Mouse (Mus musculus): ENCODE data around the gene Aldob. TPM values are rescaled to one million over a fixed set of nuclear protein-coding genes. Genes with fewer than 3 reads are reported as not detected.

Aldob gene
- not detected in 2 replicates for polyA plus RNA-seq (2012; ENCODE audit: insufficient read depth, insufficient read length, missing spikeins)

DNA sequence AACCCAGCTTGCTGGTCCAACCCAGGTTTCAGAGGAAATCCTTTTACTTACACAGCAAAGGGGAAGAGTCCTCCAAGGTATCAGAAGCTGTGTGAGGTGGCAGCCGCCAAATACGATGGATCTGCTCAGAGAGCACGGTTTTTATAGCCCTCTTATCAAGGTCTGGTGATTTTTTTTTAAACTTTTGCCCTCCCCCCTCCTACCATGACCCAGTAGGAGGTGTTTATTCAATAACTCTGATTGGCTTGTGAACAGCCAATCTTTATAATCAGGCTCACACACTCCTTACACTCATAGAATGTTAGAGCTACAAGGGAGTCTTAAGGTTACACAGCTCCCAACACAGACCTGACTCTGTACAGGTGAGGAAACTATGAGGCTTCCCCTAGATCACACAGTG, at the start of gene Aldob:
Gene Aldob (minus strand): TSS at position 164 of the 400 bp plus-strand sequence.
- Histone ChIP-seq H3K27ac (ENCODE audit: insufficient read depth, low read depth, low read length) (no peak within 1 kb of the TSS), H3K4me1 (ENCODE audit: control insufficient read depth, insufficient read depth, low read length) (no peaks in the 10 kb centered on the region), H3K4me3 (ENCODE audit: insufficient read depth, low read length) (no peak within 1 kb of the TSS)
- no peak for TF ChIP-seq CTCF (IDR thresholded peaks at IDR 0.05; ENCODE audit: low read depth, low read length)
- no peak for TF ChIP-seq POLR2A (IDR thresholded peaks at IDR 0.05; ENCODE audit: borderline replicate concordance, low read depth, low read length)

DNA sequence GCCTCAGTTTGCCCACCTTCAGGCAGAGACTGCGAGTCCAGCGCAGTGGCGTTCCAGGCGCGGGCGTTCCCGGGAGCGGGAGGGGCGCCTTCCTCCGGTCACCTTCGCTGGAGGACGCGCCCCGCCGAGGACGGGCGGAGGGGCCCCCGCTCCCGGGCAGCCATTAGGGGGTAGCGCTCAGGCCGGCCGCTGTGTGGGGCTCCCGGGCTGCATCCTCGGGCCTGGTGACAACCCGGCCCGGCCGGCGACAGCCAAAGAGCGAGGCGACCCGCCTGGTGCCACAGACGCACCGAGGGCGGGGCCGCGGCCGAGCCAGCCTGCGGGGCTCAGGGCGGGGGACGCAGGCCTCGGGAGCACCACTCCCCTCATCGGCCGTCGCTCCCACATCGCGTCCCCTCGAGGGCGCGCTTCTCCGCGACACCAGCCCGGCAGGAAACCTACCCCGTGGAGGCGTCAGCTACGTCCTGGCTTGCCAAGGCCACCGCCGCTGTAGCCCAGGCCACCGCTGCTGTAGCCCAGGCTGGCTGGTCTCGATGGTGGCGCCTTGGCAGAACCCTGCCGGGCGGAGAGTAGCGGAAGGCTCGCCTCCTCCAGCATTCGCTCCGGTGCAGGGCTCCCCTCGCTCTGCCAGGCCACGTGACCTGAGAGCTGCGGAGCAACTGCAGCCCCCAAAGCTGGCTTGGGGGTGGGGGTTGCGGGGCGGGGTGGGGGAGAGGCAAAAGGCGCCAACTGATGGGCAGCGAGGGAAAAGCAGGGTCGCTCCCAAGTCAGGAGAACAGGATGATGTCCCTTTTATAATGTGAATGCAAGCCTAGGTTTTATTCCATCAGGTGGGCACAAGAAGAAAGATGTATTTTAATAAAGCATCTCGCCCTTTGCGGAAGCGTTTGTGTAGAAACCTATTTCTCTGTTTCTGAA, 48.1 kb upstream of the Aldob start, which contains the start of gene Tmem246:
Gene Tmem246 (minus strand): TSS at position 694 of the 918 bp plus-strand sequence.
- Histone ChIP-seq H3K27ac (ENCODE audit: insufficient read depth, low read depth, low read length) (no peak within 1 kb of the TSS), H3K4me3 (ENCODE audit: insufficient read depth, low read length) (peak within 1 kb of the TSS; percentile 57), H3K4me1 (ENCODE audit: control insufficient read depth, insufficient read depth, low read length) (peaks cover 7% of the 10 kb centered on the region)
- TF ChIP-seq CTCF (IDR thresholded peaks at IDR 0.05; ENCODE audit: low read depth, low read length) = no peak
- TF ChIP-seq POLR2A (IDR thresholded peaks at IDR 0.05; ENCODE audit: borderline replicate concordance, low read depth, low read length) = no peak

DNA sequence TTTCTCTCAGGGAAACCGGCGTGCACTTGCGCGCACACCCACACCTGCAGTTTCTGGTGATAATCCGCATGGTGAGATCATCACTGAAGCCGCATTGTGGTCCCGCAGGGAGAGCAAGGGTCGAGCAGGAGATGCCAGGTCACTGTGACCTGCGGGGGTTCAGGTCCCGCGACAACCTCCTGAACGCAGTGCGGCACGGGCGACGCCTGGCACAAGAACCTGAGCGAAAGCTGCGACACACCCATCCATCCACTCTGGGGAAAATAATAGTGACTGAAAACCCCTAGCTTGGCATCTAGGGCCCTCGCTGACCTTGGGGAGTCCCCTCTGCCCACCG, 47.5 kb upstream of the Aldob start:
- Histone ChIP-seq H3K4me3 (ENCODE audit: insufficient read depth, low read length) (peak overlapping the region; percentile 57), H3K27ac (ENCODE audit: insufficient read depth, low read depth, low read length) (no peak overlapping the region), H3K4me1 (ENCODE audit: control insufficient read depth, insufficient read depth, low read length) (peaks cover 7% of the 10 kb centered on the region)
- 0 out of 2 replicates have a peak, but pooled peaks have one; percentile 8 for TF ChIP-seq CTCF (IDR thresholded peaks at IDR 0.05; ENCODE audit: low read depth, low read length)
- no peak for TF ChIP-seq POLR2A (IDR thresholded peaks at IDR 0.05; ENCODE audit: borderline replicate concordance, low read depth, low read length)

DNA sequence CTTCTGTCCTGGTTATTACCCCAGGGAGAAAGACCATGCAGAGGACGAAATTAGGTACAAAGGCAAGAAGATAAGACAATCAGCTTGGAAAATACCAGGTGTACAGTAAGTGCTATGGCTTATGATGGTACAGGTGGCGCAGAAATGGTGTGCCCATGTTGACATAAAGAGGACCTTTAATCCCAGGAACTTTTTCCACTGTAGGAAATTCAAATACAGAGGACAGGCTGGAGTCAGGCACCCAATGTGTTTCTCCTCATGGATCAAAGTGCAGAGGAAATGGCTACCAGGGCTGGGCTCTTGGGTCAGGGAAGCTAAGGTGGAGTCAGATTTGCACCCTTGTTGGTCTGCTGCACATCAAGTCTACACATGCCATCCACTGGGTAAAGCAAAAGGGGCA, 40.8 kb upstream of the Aldob start:
- TF ChIP-seq CTCF (IDR thresholded peaks at IDR 0.05; ENCODE audit: low read depth, low read length) (no peak), POLR2A (IDR thresholded peaks at IDR 0.05; ENCODE audit: borderline replicate concordance, low read depth, low read length) (no peak)
- H3K4me3 ChIP-seq (ENCODE audit: insufficient read depth, low read length) = no peak overlapping the region
- no peak overlapping the region for H3K27ac ChIP-seq (ENCODE audit: insufficient read depth, low read depth, low read length)
- no peaks in the 10 kb centered on the region for H3K4me1 ChIP-seq (ENCODE audit: control insufficient read depth, insufficient read depth, low read length)

DNA sequence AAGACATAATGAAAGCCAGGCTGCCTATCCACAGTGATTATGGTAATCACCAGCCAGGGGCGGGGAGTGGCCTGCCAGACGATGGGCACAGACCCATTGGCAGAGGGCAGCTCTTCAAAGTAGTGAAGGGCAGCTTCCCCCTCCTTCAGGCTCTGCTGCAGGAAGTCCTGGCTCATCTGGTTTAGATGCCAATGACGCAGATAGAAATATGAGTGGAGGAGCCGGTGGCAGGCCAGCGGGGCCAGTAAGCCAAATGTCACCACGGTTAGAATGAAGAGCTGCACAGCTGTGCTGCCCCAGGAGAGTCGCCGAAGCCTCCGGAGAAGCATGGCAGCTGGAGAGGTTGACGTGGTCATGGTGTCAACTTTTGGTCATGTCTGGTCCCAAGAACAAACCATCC, 37.5 kb upstream of the Aldob start:
- H3K4me3 ChIP-seq (ENCODE audit: insufficient read depth, low read length) = no peak overlapping the region
- H3K27ac ChIP-seq (ENCODE audit: insufficient read depth, low read depth, low read length) = no peak overlapping the region
- peaks cover 2% of the 10 kb centered on the region; the same call in 1 of the 2 replicates for H3K4me1 ChIP-seq (ENCODE audit: control insufficient read depth, insufficient read depth, low read length)
- TF ChIP-seq POLR2A (IDR thresholded peaks at IDR 0.05; ENCODE audit: borderline replicate concordance, low read depth, low read length) (no peak), CTCF (IDR thresholded peaks at IDR 0.05; ENCODE audit: low read depth, low read length) (no peak)

DNA sequence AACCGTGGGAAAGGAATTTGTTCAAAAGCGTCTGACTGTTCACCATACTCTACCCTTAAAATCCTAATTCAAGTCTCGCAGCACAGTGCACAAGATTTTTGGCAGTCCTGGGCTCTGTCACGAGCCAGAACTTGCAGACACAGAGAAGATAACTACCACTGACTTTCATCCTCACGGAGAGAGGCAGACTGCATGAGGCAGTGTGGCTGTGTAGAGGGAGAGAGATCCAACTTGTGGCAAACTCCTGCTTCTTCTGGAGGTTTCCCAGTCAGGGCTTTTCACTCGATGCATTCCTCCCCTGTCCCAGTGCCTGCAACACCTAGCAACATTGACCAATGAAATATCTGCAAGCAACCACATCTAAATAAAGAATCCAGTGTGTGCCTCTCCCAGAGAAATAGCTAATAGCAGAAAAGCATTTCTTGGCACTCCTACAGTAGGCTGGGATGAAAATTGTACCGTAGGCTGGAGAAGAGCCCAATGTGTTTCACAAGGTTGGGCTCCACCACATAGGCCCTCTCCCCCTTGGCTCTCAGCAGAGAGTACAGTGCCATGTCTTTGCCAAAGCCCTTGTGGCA, 36.3 kb upstream of the Aldob start:
- Histone ChIP-seq H3K4me3 (ENCODE audit: insufficient read depth, low read length) (no peak overlapping the region), H3K4me1 (ENCODE audit: control insufficient read depth, insufficient read depth, low read length) (peaks cover 2% of the 10 kb centered on the region; the same call in 1 of the 2 replicates), H3K27ac (ENCODE audit: insufficient read depth, low read depth, low read length) (no peak overlapping the region)
- TF ChIP-seq POLR2A (IDR thresholded peaks at IDR 0.05; ENCODE audit: borderline replicate concordance, low read depth, low read length) (no peak), CTCF (IDR thresholded peaks at IDR 0.05; ENCODE audit: low read depth, low read length) (no peak)

DNA sequence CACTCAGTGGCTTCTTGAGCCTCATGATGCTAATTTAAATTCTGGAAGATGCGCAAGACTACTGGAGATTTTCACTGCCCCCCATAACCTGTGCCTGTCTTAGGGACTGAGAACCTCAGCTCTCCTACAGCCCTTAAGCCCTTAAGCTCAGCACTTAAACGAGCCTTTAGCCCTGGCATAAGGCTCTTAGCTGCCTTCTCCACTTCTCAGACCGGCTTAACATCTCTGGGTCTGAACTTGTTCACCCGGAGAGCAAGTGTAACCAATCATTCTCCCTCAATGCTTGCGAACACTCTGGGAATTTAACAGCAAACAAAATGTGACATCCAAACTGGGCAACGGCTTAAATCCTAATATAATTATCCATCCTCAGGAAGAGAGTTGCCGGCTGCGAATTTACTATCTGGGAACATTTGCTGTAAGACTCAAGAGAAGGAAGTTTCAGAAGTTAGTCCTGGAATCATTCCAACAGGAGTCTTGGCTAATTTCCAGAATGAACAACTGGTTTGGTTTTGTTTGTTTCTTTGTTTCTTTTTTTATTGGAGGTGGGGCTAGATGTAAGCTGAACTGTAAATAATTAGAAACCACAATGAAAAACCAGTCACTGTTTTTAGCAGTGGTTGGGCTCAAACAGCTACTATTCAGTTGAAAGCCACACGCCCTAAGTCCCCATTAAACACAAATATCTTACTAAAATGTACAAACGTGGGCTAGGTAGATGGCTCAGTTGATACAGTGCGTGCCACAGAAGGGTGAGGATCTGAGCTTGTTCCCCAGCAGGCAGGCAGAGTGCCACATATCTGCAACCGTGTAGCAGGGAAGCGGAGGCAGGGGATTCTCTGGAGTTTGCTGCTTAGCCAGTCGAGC, 34.9 kb upstream of the Aldob start:
- Histone ChIP-seq H3K27ac (ENCODE audit: insufficient read depth, low read depth, low read length) (no peak overlapping the region), H3K4me1 (ENCODE audit: control insufficient read depth, insufficient read depth, low read length) (peaks cover 2% of the 10 kb centered on the region; the same call in 1 of the 2 replicates), H3K4me3 (ENCODE audit: insufficient read depth, low read length) (no peak overlapping the region)
- TF ChIP-seq POLR2A (IDR thresholded peaks at IDR 0.05; ENCODE audit: borderline replicate concordance, low read depth, low read length) (no peak), CTCF (IDR thresholded peaks at IDR 0.05; ENCODE audit: low read depth, low read length) (no peak)

DNA sequence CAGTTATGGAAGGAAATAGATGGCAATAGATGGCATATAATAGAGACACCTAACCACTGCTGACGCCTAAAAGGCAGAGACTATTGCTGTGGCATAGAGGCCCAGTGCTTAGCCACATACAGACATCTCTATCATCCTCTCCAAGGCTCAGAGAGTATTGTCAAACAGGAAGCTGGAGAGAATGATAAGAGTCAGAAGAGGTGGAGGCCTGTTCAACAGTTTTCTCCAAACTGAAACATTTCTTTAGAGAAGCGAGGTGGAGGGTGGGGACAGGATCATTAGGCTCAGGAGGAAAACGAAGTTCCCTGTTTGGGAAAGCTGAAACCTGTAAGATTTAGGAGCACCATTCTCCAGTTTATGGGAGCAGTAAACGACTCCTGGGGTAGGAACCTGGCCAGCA, 31.9 kb upstream of the Aldob start:
- H3K4me1 ChIP-seq (ENCODE audit: control insufficient read depth, insufficient read depth, low read length) = peaks cover 2% of the 10 kb centered on the region; the same call in 1 of the 2 replicates
- H3K27ac ChIP-seq (ENCODE audit: insufficient read depth, low read depth, low read length) = no peak overlapping the region
- TF ChIP-seq POLR2A (IDR thresholded peaks at IDR 0.05; ENCODE audit: borderline replicate concordance, low read depth, low read length) = no peak
- TF ChIP-seq CTCF (IDR thresholded peaks at IDR 0.05; ENCODE audit: low read depth, low read length) = no peak
- no peak overlapping the region for H3K4me3 ChIP-seq (ENCODE audit: insufficient read depth, low read length)

DNA sequence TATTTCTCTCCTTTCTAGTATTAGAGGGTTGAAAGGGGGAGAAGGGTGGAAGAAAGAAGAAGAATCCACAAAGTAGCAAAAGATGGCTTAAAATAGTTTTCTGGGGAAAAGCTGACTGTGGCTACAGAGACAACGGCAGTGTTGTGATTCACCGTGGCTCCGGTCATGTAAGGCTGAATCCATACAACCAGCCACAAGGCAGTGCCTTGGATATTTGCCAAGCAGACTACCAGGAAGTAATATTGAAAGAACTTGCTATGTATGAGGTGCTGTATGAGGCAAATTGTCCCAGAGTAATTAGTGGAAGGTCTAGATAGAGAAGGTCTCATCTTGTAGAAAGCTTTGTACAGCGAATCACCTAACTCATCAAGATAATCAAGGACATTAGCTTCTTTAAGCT, 22.8 kb upstream of the Aldob start:
- TF ChIP-seq POLR2A (IDR thresholded peaks at IDR 0.05; ENCODE audit: borderline replicate concordance, low read depth, low read length) (no peak), CTCF (IDR thresholded peaks at IDR 0.05; ENCODE audit: low read depth, low read length) (no peak)

More for the DNA sequence above, 22.8 kb upstream of the Aldob start:
- Histone ChIP-seq H3K4me3 (ENCODE audit: insufficient read depth, low read length) (no peak overlapping the region), H3K27ac (ENCODE audit: insufficient read depth, low read depth, low read length) (no peak overlapping the region), H3K4me1 (ENCODE audit: control insufficient read depth, insufficient read depth, low read length) (peaks cover 2% of the 10 kb centered on the region; the same call in 1 of the 2 replicates)

All from bone marrow macrophage, adult 2 months (primary cell).